Mouse (Mus musculus) megakaryocyte, embryonic 14.5 days (primary cell): ENCODE results near the gene Isx.

ENCODE experiments used
- FLI1 ChIP-seq: IDR thresholded peaks from 2 replicates; pipeline ENCODE4 v1.6.1; 2012; ENCODE audit warnings: low read length, inconsistent platforms, mixed read lengths
- GATA1 ChIP-seq: IDR thresholded peaks from 3 replicates; pipeline ENCODE4 v1.6.1; 2012; ENCODE audit warnings: mixed read lengths, low read length, inconsistent platforms, borderline replicate concordance

GRCm38 (mm10) chr8:74874565-74874964 lies 1.6 kb downstream of the Isx start:
- no peak for TF ChIP-seq GATA1
- no peak for TF ChIP-seq FLI1
